Mouse (Mus musculus) liver, embryonic 13.5 days (tissue): Measurements from ENCODE around the gene Rnf10. TPM values are rescaled to one million over a fixed set of nuclear protein-coding genes. Genes with fewer than 3 reads are reported as not detected.
"Not testable (repeated sequence)": the region's sequence is repeated elsewhere in the genome, so short reads cannot be mapped to it uniquely, and the experiment has no call there.

Experiments
- ATAC-seq: fragments of 200-750 bp; cut with Nextera tagmentation; 2 replicates; pipeline ENCODE4 v1.8.0; 2017; ENCODE audit warnings: low read depth, mild to moderate bottlenecking, moderate number of reproducible peaks, moderate library complexity
- DNase-seq: peaks from one replicate; pipeline ENCODE4 v3.0.0; 2022
- H3K27ac ChIP-seq: fragments of 300-500 bp; sonication (generic); 2 replicates; pipeline ENCODE4 v1.5.1; 2015; ENCODE audit warnings: moderate library complexity, mild to moderate bottlenecking, inconsistent platforms
- H3K27me3 ChIP-seq: fragments of 300-500 bp; sonication (generic); 2 replicates; pipeline ENCODE4 v1.6.1; 2015; ENCODE audit warnings: mild to moderate bottlenecking, inconsistent platforms
- H3K36me3 ChIP-seq: fragments of 300-500 bp; sonication (generic); 2 replicates; pipeline ENCODE4 v1.6.1; 2015; ENCODE audit warnings: mild to moderate bottlenecking, inconsistent platforms
- H3K4me1 ChIP-seq: fragments of 300-500 bp; sonication (generic); replicated peaks from 2 replicates; pipeline ENCODE4 v1.6.1; 2015; ENCODE audit warnings: inconsistent platforms
- H3K4me2 ChIP-seq: fragments of 300-500 bp; sonication (generic); 2 replicates; pipeline ENCODE4 v1.6.1; 2015; ENCODE audit warnings: inconsistent platforms, mild to moderate bottlenecking, moderate library complexity
- H3K4me3 ChIP-seq: fragments of 300-500 bp; sonication (generic); replicated peaks from 2 replicates; pipeline ENCODE4 v1.5.1; 2015; ENCODE audit warnings: mild to moderate bottlenecking, inconsistent platforms
- H3K9ac ChIP-seq: fragments of 300-500 bp; sonication (generic); 2 replicates; pipeline ENCODE4 v1.6.1; 2015; ENCODE audit warnings: mild to moderate bottlenecking, inconsistent platforms
- H3K9me3 ChIP-seq: fragments of 300-500 bp; sonication (generic); replicated peaks from 2 replicates; pipeline ENCODE4 v1.6.1; 2016; ENCODE audit warnings: inconsistent platforms
- WGBS: fragments of 180-500 bp; shearing (Covaris S2); methylation state at CpG from one replicate; pipeline ENCODE4 v1.1.7; 2015; ENCODE audit not compliant: insufficient replicate concordance; 5-methylcytosine and 5-hydroxymethylcytosine counted together
- polyA plus RNA-seq: library from polyadenylated mRNA; unstranded; fragments of >200 nt; fragmentation: Nextera tagmentation; extraction: Ambion mirVana; gene quantifications from 2 replicates; pipeline ENCODE4 v1.2.1, GENCODE M21; 2015

The Rnf10 gene
- polyA plus RNA-seq: 122 and 126 TPM in 2 replicates

GRCm38 (mm10) chr5:115272812-115273548 is at the start of gene Rnf10:
Gene Rnf10, minus strand, starts transcription at chr5:115272898.
- H3K9ac ChIP-seq: peak within 1 kb of the TSS; percentile 99
- H3K4me1 ChIP-seq: peaks cover 63% of the 10 kb centered on the region
- no peaks in the 10 kb centered on the region for H3K9me3 ChIP-seq
- H3K4me2 ChIP-seq: peak within 1 kb of the TSS; percentile 70
- whole genome bisulfite sequencing: 14% methylated on average over 26 of the region's 26 CpGs
- DNase-seq: peak; percentile 95
- H3K27ac ChIP-seq: peak within 1 kb of the TSS; percentile 100
- ATAC-seq: peak; percentile 81
- no peaks in the 10 kb centered on the region for H3K27me3 ChIP-seq
- H3K36me3 ChIP-seq: peaks cover 31% of the 10 kb centered on the region
- peak within 1 kb of the TSS; percentile 98 for H3K4me3 ChIP-seq

DNA sequence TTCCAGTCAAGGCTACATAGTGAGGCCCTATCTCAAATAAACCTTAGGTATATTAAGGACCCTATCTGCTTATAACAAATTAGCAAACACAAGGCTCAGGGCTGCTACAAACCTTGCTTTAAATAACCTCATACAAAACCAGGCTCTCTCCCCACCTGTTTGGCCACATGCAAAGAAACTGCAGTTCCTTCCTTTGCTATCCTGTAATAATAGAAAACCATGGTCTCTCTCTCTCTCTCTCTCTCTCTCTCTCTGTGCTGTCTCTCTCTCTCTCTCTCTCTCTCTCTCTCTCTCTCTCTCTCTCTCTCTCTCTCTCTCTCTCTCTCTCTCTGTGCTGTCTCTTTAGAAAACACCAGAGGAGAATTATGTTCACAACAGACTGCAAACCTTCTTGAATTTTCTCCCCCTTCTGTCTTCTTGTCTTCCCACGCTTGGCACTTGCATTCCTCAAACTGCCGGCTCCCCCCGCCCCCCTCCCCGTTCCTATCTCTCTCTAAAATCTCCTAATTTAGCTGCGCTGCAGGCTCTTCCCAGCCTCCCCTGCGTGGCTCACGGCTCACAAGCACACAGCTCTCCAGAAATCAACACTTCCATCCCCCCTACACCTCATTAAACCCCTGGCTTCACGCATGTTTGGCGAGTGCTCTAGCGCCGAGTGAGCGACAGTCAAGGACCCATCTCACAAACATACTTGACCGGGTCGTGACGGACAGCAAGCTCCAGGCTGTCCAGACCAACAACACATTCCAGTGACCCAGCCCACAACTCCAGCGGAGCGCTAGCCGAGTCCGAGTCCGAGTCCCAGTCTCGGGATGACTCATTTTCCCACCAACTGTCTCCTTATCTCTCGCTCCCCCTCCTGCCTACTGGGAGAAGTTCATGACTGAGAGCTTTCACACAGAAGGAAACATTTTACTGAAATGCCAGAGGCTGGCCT is 46.6 kb upstream of the Rnf10 start:
- ATAC-seq (peak; percentile 74), DNase-seq (peak; percentile 59)
- peak overlapping the region; percentile 75 for H3K27ac ChIP-seq
- peak overlapping the region; percentile 76 for H3K9ac ChIP-seq
- under 1% methylated on average over 22 of the region's 22 CpGs for WGBS
- H3K27me3 ChIP-seq: no peaks in the 10 kb centered on the region
- H3K4me2 ChIP-seq: peak overlapping the region; percentile 84
- no peaks in the 10 kb centered on the region for H3K36me3 ChIP-seq
- H3K9me3 ChIP-seq: no peaks in the 10 kb centered on the region
- H3K4me3 ChIP-seq: peak overlapping the region; percentile 56
- H3K4me1 ChIP-seq: peaks cover 39% of the 10 kb centered on the region

DNA sequence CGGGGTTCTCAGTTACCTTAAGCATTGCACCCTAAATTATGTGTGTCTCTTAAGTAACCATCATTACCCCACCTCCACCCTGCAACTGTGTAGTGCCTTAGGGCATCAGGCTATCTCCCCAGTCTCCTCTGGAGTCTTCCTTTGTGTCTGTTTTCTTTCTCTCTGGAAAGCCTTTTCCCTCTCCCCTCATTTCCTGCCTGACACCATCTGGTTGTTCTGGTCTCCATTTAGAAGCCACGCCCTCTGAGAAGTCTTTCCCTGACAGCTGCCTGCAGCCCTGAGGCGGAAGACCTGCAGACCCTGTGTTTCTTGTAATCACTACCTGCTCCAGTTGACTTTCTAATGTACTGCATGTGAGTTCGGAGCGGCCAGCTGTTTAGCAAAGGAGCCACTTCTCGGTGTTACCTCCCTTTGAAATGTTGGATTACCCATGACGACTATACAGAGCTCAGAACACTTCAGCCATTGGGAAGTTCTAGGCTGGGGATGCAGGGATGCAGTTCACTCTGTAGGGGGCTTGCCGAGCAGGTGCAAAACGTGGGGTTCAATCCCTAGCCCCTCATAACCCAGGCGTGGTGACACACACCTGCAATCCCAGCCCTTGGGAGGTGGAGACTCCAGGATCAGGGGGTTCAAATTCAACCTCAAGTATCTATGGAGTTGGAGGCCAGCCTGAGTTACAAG is 45.1 kb upstream of the Rnf10 start:
- H3K4me3 ChIP-seq: no peak overlapping the region
- H3K36me3 ChIP-seq: no peaks in the 10 kb centered on the region
- 17% methylated on average over 10 of the region's 10 CpGs for whole genome bisulfite sequencing
- peak overlapping the region; percentile 64 for H3K27ac ChIP-seq
- H3K9ac ChIP-seq: peak overlapping the region; percentile 33; the same call in 1 of the 2 replicates
- H3K4me2 ChIP-seq: peak overlapping the region; percentile 4
- H3K27me3 ChIP-seq: no peaks in the 10 kb centered on the region
- H3K4me1 ChIP-seq: peaks cover 54% of the 10 kb centered on the region
- H3K9me3 ChIP-seq: no peaks in the 10 kb centered on the region
- no peak for ATAC-seq
- DNase-seq: no peak

GRCm38 (mm10) chr5:115316968-115317644 is 44.4 kb upstream of the Rnf10 start:
- 31% methylated on average over 14 of the region's 14 CpGs for whole genome bisulfite sequencing
- Histone ChIP-seq H3K4me2 (peak overlapping the region; percentile 4; the same call in 1 of the 2 replicates), H3K9ac (0 out of 2 replicates have a peak overlapping the region, but pooled peaks have one; percentile 33), H3K9me3 (no peaks in the 10 kb centered on the region), H3K4me3 (no peak overlapping the region), H3K27ac (peak overlapping the region; percentile 64), H3K27me3 (no peaks in the 10 kb centered on the region), H3K4me1 (peaks cover 61% of the 10 kb centered on the region), H3K36me3 (no peaks in the 10 kb centered on the region)
- ATAC-seq (no peak), DNase-seq (no peak)

DNA sequence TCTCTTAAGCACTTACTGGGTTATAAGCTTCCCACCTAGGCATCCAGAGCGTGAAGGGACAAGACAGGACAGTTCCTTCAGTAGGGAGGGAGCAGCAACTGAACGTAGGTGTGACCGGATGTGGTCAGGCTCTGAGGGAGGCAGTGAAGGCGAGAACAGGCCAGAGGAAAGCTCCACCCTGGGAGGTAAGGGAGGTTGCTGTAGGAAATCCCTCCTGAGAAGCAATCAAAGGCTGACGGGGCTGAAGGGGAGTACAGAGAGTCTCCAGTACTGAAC is 40.9 kb upstream of the Rnf10 start:
- peak overlapping the region; percentile 61 for H3K4me2 ChIP-seq
- peaks cover 55% of the 10 kb centered on the region for H3K4me1 ChIP-seq
- WGBS: 24% methylated on average over 5 of the region's 5 CpGs
- H3K9me3 ChIP-seq: no peaks in the 10 kb centered on the region
- H3K9ac ChIP-seq: peak overlapping the region; percentile 46
- no peak overlapping the region for H3K4me3 ChIP-seq
- DNase-seq: no peak
- ATAC-seq: no peak
- H3K27ac ChIP-seq: peak overlapping the region; percentile 84
- H3K27me3 ChIP-seq: no peaks in the 10 kb centered on the region
- H3K36me3 ChIP-seq: no peaks in the 10 kb centered on the region

DNA sequence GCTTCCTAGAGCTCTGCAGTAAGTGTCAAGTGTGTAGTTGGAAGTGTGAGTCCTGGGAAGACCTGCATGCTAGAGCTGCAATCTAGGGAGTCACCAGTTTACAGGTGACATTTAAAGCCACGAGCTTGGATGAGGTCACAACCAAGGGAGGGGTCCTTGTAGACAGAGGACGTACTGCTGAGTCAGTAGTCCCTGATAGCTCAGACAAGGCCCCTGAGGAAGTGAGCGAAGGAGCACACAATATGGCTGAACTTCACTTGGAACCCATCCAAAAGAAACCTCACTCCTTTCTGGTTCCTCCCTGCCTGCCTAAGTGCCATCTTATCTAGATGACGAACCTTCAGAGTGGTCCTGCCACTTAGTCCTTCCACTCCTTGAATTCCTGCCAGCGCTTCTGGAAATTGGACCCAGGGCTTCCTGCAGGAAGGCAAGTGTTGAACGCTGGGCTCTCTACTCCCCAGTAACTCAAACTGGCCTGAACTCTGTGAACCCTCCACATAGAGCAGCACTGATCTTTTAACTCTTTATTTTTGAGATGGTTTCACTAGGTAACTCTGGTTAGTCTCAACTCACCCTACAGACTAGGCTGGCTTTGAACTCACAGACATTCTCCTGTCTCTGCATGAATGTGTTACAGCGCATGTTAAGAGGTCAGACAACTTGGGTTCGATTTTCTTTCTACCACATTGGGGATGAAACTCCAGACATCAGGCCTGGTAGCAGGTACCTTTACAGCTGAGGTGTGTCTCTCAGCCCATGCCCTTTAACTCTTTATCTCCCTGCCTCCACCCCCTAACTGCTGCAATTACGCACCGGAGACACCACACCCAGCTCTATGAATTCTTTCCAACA is 40.3 kb upstream of the Rnf10 start:
- 35% methylated on average over 10 of the region's 10 CpGs for whole genome bisulfite sequencing
- H3K9me3 ChIP-seq: no peaks in the 10 kb centered on the region
- peak overlapping the region; percentile 20 for H3K4me3 ChIP-seq
- DNase-seq: peak; percentile 34
- H3K9ac ChIP-seq: peak overlapping the region; percentile 46
- H3K4me1 ChIP-seq: peaks cover 49% of the 10 kb centered on the region
- H3K27me3 ChIP-seq: no peaks in the 10 kb centered on the region; the same call in 1 of the 2 replicates
- peak; percentile 80 for ATAC-seq
- peak overlapping the region; percentile 84 for H3K27ac ChIP-seq
- H3K4me2 ChIP-seq: peak overlapping the region; percentile 61
- no peaks in the 10 kb centered on the region for H3K36me3 ChIP-seq

DNA sequence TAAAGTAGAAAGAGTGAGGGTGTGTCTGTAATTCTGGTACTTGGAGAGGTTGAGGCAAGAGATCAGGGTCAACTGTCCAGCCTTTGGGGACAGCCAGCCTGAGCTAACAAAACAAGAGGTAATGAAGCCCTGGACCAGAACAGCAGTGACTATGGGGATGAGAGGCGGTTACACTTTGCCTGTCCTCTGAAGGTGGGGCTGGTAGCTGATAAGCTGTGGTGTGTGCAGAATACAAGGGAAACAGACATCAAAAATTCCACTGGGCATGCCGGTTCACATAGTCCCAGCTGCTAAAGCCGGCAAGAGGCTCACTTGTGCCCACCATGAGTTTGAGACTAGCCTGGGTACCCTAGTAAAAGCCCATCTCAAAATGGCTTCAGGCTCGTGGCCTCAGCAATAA is 39.7 kb upstream of the Rnf10 start:
- Histone ChIP-seq H3K9me3 (no peaks in the 10 kb centered on the region), H3K27me3 (no peaks in the 10 kb centered on the region; the same call in 1 of the 2 replicates), H3K36me3 (no peaks in the 10 kb centered on the region), H3K27ac (peak overlapping the region; percentile 84), H3K4me1 (peaks cover 43% of the 10 kb centered on the region), H3K4me3 (peak overlapping the region; percentile 20), H3K9ac (peak overlapping the region; percentile 46), H3K4me2 (peak overlapping the region; percentile 61)
- DNase-seq: peak; percentile 22
- peak; percentile 86 for ATAC-seq
- 24% methylated on average over 4 of the region's 4 CpGs for WGBS

DNA sequence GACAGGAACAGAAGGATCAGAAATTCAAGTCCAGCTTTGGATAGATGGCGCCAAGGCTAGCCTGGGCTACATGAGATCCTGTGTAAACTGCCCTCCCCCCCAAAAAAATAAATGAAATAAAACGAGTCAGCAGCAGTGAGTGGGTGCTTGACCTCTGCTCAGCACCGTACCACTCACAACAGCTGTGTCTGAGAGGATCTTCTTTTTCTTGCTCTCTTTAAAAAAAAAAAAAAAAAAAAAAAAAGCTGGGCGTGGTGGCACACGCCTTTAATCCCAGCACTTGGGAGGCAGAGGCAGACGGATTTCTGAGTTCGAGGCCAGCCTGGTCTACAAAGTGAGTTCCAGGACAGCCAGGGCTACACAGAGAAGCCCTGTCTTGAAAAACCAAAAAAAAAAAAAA is 29.5 kb upstream of the Rnf10 start:
- peak overlapping the region; percentile 98 for H3K4me2 ChIP-seq
- not testable (repeated sequence) for DNase-seq

DNA sequence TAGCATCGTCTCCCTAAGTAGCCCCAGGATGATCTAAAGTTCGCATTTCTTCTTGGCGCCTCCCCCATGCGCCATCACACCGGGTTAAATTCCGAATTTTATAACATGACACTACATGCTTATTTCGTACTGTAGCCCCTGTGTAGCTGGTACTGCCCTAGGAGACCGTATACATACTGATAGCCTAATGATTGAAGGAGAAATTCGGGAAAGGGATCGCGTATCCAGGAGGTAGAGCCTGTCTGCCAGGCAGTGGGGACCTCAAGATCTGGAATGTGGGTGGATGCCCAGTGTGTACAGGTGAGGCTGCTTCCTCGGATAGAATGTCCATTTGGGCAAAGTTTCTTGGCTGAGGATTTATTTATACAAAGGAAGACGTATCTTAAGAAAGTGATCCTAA is 28.9 kb upstream of the Rnf10 start:
- H3K36me3 ChIP-seq: peaks cover 28% of the 10 kb centered on the region
- H3K9me3 ChIP-seq: no peaks in the 10 kb centered on the region
- no peaks in the 10 kb centered on the region for H3K27me3 ChIP-seq
- ATAC-seq (no peak), DNase-seq (no peak)
- H3K4me2 ChIP-seq: peak overlapping the region; percentile 98
- peaks cover 43% of the 10 kb centered on the region for H3K4me1 ChIP-seq
- peak overlapping the region; percentile 89 for H3K27ac ChIP-seq
- 35% methylated on average over 13 of the region's 13 CpGs for WGBS
- peak overlapping the region; percentile 83 for H3K9ac ChIP-seq
- peak overlapping the region; percentile 89 for H3K4me3 ChIP-seq

More for the DNA sequence above, 29.5 kb upstream of the Rnf10 start:
- ATAC-seq, H3K27me3 ChIP-seq, H3K9me3 ChIP-seq: not testable (repeated sequence)
- Histone ChIP-seq H3K9ac (peak overlapping the region; percentile 83), H3K36me3 (peaks cover 23% of the 10 kb centered on the region), H3K4me3 (peak overlapping the region; percentile 89), H3K27ac (peak overlapping the region; percentile 89), H3K4me1 (peaks cover 38% of the 10 kb centered on the region)
- 61% methylated on average over 6 of the region's 7 CpGs for WGBS
